Mouse (Mus musculus) lung, postnatal 0 days (tissue): ENCODE data around the gene Nosip.

Experiments used
- CTCF ChIP-seq: IDR thresholded peaks from 2 replicates; pipeline ENCODE4 v1.5.1; 2016; ENCODE audit warnings: antibody characterized with exemption, mild to moderate bottlenecking
- EP300 ChIP-seq: IDR thresholded peaks from 2 replicates; pipeline ENCODE4 v1.6.1; 2016; ENCODE audit warnings: antibody characterized with exemption, mild to moderate bottlenecking, control low read depth

- TF ChIP-seq CTCF (no peak), EP300 (no peak)
Measured at GRCm38 (mm10) chr7:45046853-45047350, 15.3 kb upstream of the Nosip start.
